Mouse (Mus musculus) bone marrow macrophage, adult 2 months (primary cell): ENCODE measurements around the gene Prss48. TPM values are rescaled to one million over a fixed set of nuclear protein-coding genes. Genes with fewer than 3 reads are reported as not detected.

Experiments used
- H3K27ac ChIP-seq: 2 replicates; pipeline ENCODE4 v1.5.1; 2012; ENCODE audit warnings: low read depth, low read length; ENCODE audit not compliant: insufficient read depth
- H3K4me1 ChIP-seq: 2 replicates; pipeline ENCODE4 v1.6.1; 2012; ENCODE audit warnings: low read length; ENCODE audit not compliant: control insufficient read depth, insufficient read depth
- H3K4me3 ChIP-seq: 2 replicates; pipeline ENCODE4 v1.5.1; 2012; ENCODE audit warnings: mild to moderate bottlenecking, low read length, moderate library complexity; ENCODE audit not compliant: insufficient read depth
- CTCF ChIP-seq: IDR thresholded peaks from 2 replicates; pipeline ENCODE4 v1.5.1; 2012; ENCODE audit warnings: low read depth, mild to moderate bottlenecking, low read length, moderate library complexity
- POLR2A ChIP-seq: IDR thresholded peaks from 2 replicates; pipeline ENCODE4 v1.6.1; 2012; ENCODE audit warnings: mild to moderate bottlenecking, low read depth, low read length, borderline replicate concordance
- polyA plus RNA-seq: library from polyadenylated mRNA; stranded (reverse); fragments of >200 nt; gene quantifications from 2 replicates; pipeline ENCODE4 v1.2.4, GENCODE M21; 2012; ENCODE audit not compliant: missing spikeins, insufficient read depth, insufficient read length

The Prss48 gene
- polyA plus RNA-seq, 1 experiment: not detected

DNA sequence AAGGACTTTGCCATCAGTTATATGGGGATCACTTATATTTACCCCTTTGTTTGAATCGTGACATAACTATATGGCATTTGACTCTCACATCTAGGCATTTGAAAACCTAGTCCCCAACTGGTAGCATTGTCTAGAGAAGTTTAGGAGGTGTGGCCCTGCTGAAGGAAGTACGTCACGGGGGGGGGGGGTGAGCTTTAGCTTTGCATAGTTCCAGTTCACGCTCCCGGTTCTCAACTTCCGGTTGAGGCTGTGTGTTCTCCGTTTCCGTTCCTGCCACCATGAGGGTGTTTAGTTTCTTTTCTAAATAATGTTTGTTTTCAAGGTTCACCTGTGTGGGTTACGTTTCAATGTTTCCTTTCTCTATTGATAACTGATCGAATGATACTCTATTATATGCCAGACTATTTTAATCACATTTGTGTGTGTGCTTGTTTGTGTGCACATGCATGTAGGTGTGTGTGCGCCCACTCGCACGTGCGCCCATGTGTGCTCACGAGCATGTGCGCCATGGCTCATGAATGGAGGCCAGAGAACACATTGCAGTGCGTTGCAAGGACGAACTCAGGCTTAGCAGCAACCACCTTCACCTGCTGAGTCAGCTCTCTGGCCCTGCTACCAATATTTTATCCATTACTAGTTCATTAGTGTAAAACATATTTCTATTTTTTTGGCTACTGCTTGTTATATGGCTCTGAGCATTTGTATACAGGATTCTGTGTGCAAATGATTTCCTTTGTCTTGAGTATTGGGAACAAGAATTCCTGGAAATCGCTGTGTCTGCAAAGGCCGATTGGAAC is 23.2 kb upstream of the Prss48 start:
- TF ChIP-seq CTCF (no peak), POLR2A (no peak)

DNA sequence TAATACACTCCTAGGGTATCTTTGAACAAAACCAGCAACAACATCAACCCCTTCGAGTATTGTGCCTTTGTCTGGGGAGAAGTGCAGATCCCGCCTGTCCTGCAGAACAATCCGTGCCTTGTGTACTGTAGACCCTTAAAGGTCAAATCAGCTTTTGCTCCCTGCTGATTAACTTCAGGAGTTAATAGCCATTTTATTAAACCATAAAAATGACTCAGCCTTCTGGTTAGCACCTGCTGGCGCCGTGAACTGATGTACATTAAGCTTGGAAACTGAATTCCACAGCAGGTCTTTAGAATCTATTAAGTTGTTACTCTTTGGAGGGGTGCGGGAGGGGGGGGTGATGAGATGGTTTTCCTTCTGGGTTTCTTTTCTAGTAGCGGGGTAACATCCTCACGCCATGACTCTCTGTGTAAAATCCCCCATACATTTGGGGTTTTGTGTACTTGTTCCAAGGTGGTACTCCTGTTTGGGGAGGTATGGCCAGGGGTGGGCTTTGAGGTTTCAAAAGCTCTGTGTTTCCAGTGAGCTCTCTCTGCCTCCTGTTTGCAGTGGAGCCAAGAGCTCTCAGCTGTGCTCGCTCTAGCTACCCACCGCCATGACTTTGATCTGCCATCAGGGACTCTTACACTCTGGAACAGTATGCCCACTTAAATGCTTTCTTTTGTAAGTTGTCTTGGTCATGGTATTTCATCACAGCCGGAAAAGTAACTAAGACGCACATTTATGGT is 21.9 kb upstream of the Prss48 start:
- Histone ChIP-seq H3K27ac (no peak overlapping the region), H3K4me1 (no peaks in the 10 kb centered on the region), H3K4me3 (no peak overlapping the region)
- TF ChIP-seq CTCF: no peak
- TF ChIP-seq POLR2A: no peak

More for the DNA sequence above, 23.2 kb upstream of the Prss48 start:
- no peaks in the 10 kb centered on the region for H3K4me1 ChIP-seq
- no peak overlapping the region for H3K4me3 ChIP-seq
- no peak overlapping the region for H3K27ac ChIP-seq

DNA sequence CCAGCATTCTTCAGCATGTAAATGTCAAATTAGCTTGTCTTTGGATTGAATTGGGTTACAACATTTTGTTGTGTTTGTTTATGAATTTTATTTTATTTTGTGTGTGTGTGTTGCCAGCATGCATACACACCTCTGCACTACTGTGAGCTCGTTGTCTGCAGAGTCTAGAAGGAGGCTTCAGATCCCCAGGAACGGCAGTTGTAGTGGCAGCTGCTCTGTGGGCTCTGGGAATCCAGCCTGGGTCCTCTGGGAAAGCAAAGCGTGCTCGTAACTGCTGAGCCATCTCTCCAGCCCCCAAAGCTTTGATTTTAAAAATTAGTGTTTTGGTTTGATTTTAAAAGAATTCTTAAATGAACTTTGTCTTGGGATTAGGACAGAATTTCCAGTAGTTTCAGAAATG is 19.4 kb upstream of the Prss48 start:
- Histone ChIP-seq H3K4me1 (no peaks in the 10 kb centered on the region), H3K27ac (no peak overlapping the region), H3K4me3 (no peak overlapping the region)
- TF ChIP-seq POLR2A (no peak), CTCF (no peak)

DNA sequence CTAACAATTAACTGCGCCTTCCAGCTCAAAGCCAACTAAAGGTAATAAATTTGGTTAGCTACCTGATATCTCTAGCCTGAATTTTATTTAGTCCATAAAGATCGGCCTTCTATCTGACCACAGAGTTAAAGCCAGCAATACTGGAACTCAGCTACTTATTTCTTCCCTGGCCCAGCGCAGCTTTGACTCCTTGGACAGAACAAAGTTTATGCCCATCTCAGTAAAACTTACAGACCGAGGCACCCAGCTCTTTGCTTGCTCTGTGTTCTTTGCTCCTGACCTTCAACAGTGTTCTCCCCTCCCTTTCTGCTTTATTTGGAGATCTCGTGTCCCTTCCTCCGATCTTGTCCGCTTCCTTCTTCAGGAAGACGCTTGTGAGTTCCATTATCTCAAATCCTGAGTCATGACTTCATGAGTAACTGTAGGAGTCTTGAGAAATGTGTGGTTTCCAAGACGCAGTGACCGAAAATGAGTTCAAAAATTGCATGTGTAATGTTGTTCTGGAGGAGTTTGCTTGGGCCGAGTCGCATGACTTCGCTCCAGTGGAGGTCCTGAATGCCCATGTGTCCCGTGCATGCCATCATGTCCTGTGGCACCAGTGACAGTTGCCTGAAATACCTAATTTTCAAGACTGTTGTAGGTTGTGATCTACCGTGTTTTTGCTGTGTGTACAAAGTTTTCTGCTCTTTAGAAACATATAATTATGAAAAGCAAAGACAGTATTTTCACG is 18.8 kb upstream of the Prss48 start:
- no peaks in the 10 kb centered on the region for H3K4me1 ChIP-seq
- H3K4me3 ChIP-seq: no peak overlapping the region
- TF ChIP-seq CTCF (no peak), POLR2A (no peak)
- no peak overlapping the region for H3K27ac ChIP-seq

DNA sequence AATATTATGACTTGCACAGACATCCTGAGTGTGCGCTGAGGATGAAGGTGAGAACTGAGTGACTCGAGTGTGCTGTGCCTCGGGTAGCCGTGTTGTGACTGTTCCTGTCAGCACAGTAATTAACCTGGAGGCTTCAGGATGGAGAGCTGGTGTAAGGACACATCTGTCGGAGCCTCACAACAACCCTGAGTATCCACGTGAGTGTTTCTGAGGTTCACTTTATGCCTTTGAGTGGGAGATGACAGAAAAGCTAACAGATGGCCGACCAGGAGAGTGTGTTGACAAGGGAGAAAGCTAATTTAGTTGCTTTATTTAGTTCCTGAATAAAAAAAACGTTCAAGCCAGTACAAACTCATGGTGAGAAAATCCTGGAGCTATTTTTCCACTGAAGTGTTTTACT is 15.2 kb upstream of the Prss48 start:
- no peak for TF ChIP-seq CTCF
- no peak for TF ChIP-seq POLR2A
- no peak overlapping the region for H3K4me3 ChIP-seq
- H3K27ac ChIP-seq: no peak overlapping the region
- no peaks in the 10 kb centered on the region for H3K4me1 ChIP-seq

DNA sequence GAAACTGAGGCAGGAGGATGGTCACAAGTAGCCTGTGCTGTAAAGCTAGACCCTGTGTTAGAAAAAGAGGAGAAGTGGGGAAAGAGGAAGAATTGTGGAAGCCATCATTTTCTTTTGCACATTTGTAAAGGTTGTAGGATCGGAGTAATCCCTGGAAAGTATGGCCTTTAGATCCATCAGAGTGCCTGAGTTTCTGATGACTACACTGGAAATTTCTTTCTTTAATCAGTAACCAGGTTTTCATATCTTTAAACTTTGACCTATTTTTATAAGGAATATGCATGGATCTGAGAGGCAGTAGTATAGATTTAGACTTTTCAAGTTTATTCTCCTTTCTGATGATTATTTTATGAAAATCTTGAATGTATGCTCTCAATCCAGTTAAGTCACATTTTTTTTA is 14.7 kb upstream of the Prss48 start:
- no peak overlapping the region for H3K27ac ChIP-seq
- no peak overlapping the region for H3K4me3 ChIP-seq
- no peak for TF ChIP-seq CTCF
- TF ChIP-seq POLR2A: no peak
- no peaks in the 10 kb centered on the region for H3K4me1 ChIP-seq

DNA sequence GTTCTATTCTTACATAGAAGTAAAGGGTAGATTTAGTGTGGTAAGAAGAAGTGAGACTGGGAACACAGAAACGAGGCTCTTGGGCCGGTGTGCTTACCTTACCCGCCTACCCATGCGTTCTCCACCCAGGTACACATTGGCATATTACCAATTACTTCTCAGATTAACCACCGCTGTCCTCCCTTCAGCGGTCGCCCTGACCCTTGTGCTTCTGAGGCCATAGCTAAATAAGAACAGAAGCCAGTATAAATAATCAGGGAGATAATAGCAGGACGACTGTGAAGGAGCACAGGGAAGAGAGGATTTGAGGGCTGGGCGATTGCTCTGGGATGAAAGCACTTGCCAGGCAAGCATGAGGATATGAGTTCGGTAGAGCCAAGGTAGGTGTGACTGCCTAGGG is 11.5 kb upstream of the Prss48 start:
- no peaks in the 10 kb centered on the region for H3K4me1 ChIP-seq
- no peak overlapping the region for H3K4me3 ChIP-seq

DNA sequence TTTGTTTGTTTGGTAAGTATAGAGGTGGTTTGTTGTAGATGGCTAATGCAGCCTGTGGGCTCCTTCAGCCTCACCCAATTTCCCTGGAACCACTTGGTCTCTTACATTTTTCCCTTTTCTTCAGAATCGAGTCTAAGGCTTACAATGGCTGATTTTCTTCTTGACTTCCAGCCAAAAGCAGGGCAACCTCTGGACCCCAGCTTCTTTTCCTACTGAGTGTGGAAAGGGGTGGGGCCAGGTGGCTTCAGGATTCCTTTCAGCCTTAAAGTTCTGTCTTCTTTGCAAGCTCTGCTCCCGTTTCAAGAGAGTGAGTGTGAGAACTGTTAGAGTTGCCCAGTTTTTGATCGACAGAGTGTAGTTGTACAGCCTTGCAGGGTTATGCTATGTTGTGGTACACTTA is 9.5 kb upstream of the Prss48 start:
- TF ChIP-seq CTCF (no peak), POLR2A (no peak)
- Histone ChIP-seq H3K4me3 (no peak overlapping the region), H3K4me1 (no peaks in the 10 kb centered on the region), H3K27ac (no peak overlapping the region)

More for the DNA sequence above, 11.5 kb upstream of the Prss48 start:
- H3K27ac ChIP-seq: no peak overlapping the region
- TF ChIP-seq CTCF (no peak), POLR2A (no peak)

DNA sequence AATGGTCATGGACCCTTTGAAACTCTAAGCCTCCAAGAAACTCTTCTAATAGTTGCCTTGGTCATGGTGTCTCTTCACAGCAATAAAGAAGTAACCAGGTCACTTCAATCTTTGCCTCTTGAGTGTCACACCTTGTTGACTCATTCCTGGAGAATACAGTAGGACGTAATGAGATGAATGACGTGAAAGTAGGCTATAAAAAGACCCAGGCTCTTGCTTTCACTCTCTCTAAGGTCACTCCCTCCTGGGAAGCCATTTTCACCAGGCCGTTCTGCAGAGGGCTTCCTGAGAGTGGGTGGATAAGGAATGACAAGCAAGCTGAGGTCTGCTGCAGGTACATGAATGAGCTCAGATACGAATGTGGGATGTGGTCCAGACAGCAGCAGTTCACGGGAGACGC is 9.1 kb upstream of the Prss48 start:
- Histone ChIP-seq H3K4me3 (no peak overlapping the region), H3K4me1 (no peaks in the 10 kb centered on the region), H3K27ac (no peak overlapping the region)
- TF ChIP-seq CTCF (no peak), POLR2A (no peak)
